8 mouse cellular contexts compared by ENCODE assay signal in the genomic region with DNA sequence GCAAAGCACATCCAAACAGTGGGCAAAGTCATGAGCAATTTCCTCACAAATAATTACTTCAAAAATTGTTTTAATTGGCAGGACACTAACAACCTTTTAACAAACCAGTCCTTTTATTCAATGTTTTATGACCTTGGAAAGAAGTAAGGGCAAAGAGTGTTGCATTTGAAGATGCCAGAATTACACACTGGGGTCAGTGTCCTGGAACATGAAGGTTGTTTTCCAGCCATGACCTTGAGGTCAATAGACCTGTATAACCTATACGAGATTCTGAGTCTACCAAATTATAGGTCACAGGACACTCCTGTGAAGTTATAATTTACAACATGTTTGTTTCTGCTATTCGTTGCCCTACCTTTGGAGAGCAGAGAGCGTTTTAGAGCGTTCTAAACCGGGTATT. TPM values are rescaled to one million over a fixed set of nuclear protein-coding genes. Genes with fewer than 3 reads are reported as not detected.
DNase-seq lines count a peak whose midpoint lies in the region; ATAC-seq and TF ChIP-seq lines count a peak whose summit lies in the region.

No protein-coding gene starts in this region.

- no peak for DNase-seq in kidney, postnatal 0 days (ENCODE audit: low spot score)
- DNase-seq in kidney, postnatal 10 days, result no peak
- no peak for DNase-seq in forebrain, embryonic 10.5 days (ENCODE audit: extremely low spot score, low spot score)
- DNase-seq in midbrain, embryonic 14.5 days, result no peak
- DNase-seq in right cerebral cortex, postnatal 25 days, result no peak
- no peak for DNase-seq in spleen, postnatal 36 days (ENCODE audit: low spot score in 2 of 2)
- no peak for DNase-seq in urinary bladder, postnatal 4 days (ENCODE audit: low spot score in 2 of 2)

- H3K4me2 ChIP-seq in kidney, postnatal 0 days (ENCODE audit: low read length), result peak overlapping the region; percentile 97
- H3K4me2 ChIP-seq in intestine, embryonic 16.5 days (ENCODE audit: low read depth, low read length), result peak overlapping the region; percentile 77; the same call in 1 of the 2 replicates
- H3K4me2 ChIP-seq in midbrain, embryonic 14.5 days (ENCODE audit: low read length), result peak overlapping the region; percentile 81; the same call in 1 of the 2 replicates

- no peak for TF ChIP-seq CTCF in kidney, postnatal 0 days (IDR thresholded peaks at IDR 0.05; ENCODE audit: low read depth)

- no peak overlapping the region for H3K4me3 ChIP-seq in kidney, postnatal 0 days (replicated peaks; ENCODE audit: low read depth, low read length)
- peak overlapping the region; percentile 69 for H3K4me3 ChIP-seq in forebrain, embryonic 10.5 days
- H3K4me3 ChIP-seq in intestine, embryonic 16.5 days (ENCODE audit: low read length), result peak overlapping the region; percentile 8; the same call in 1 of the 2 replicates
- H3K4me3 ChIP-seq in midbrain, embryonic 14.5 days (replicated peaks; ENCODE audit: low read depth, low read length), result peak overlapping the region; percentile 89; the same call in 1 of the 2 replicates

- H3K9ac ChIP-seq in kidney, postnatal 0 days (ENCODE audit: low read depth, low read length), result no peak overlapping the region
- H3K9ac ChIP-seq in intestine, embryonic 16.5 days (ENCODE audit: low read depth, low read length), result no peak overlapping the region
- no peak overlapping the region for H3K9ac ChIP-seq in midbrain, embryonic 14.5 days (replicated peaks; ENCODE audit: low read length)

- H3K36me3 ChIP-seq in kidney, postnatal 0 days (ENCODE audit: insufficient read depth, low read length), result 0 out of 2 replicates have a peak, but pooled peaks cover 8% of the 10 kb centered on the region
- H3K36me3 ChIP-seq in forebrain, embryonic 10.5 days (replicated peaks), result peaks cover 25% of the 10 kb centered on the region
- H3K36me3 ChIP-seq in intestine, embryonic 16.5 days (ENCODE audit: control insufficient read depth, insufficient read depth, low read length), result no peaks in the 10 kb centered on the region
- H3K36me3 ChIP-seq in midbrain, embryonic 14.5 days (ENCODE audit: control insufficient read depth, insufficient read depth, low read length), result peaks cover 11% of the 10 kb centered on the region

- no peaks in the 10 kb centered on the region for H3K27me3 ChIP-seq in kidney, postnatal 0 days (ENCODE audit: insufficient read depth, low read length)
- no peaks in the 10 kb centered on the region for H3K27me3 ChIP-seq in forebrain, embryonic 10.5 days (ENCODE audit: poor library complexity, severe bottlenecking)
- no peaks in the 10 kb centered on the region for H3K27me3 ChIP-seq in intestine, embryonic 16.5 days (replicated peaks; ENCODE audit: control insufficient read depth, insufficient read depth, low read length)
- no peaks in the 10 kb centered on the region for H3K27me3 ChIP-seq in midbrain, embryonic 14.5 days (ENCODE audit: control insufficient read depth, insufficient read depth, low read length)

- H3K4me1 ChIP-seq in kidney, postnatal 0 days (replicated peaks; ENCODE audit: insufficient read depth, low read length), result peaks cover 12% of the 10 kb centered on the region; the same call in 1 of the 2 replicates
- H3K4me1 ChIP-seq in forebrain, embryonic 10.5 days, result peaks cover 41% of the 10 kb centered on the region
- H3K4me1 ChIP-seq in intestine, embryonic 16.5 days (ENCODE audit: control insufficient read depth, insufficient read depth, low read length), result peaks cover 16% of the 10 kb centered on the region
- H3K4me1 ChIP-seq in midbrain, embryonic 14.5 days (ENCODE audit: control insufficient read depth, insufficient read depth, low read length), result peaks cover 25% of the 10 kb centered on the region

- H3K27ac ChIP-seq in kidney, postnatal 0 days, result no peak overlapping the region
- 0 out of 2 replicates have a peak overlapping the region, but pooled peaks have one; percentile 96 for H3K27ac ChIP-seq in forebrain, embryonic 10.5 days
- no peak overlapping the region for H3K27ac ChIP-seq in intestine, embryonic 16.5 days (ENCODE audit: low read length)
- H3K27ac ChIP-seq in midbrain, embryonic 14.5 days (replicated peaks; ENCODE audit: low read depth, low read length), result no peak overlapping the region

- H3K9me3 ChIP-seq in kidney, postnatal 0 days (replicated peaks; ENCODE audit: low read length), result no peaks in the 10 kb centered on the region
- H3K9me3 ChIP-seq in forebrain, embryonic 10.5 days, result no peaks in the 10 kb centered on the region
- H3K9me3 ChIP-seq in intestine, embryonic 16.5 days (ENCODE audit: control insufficient read depth, low read length), result no peaks in the 10 kb centered on the region
- H3K9me3 ChIP-seq in midbrain, embryonic 14.5 days (ENCODE audit: control insufficient read depth, low read length), result no peaks in the 10 kb centered on the region

- no peak for ATAC-seq in kidney, postnatal 0 days (replicated peaks; ENCODE audit: low FRiP score, low read depth)
- no peak for ATAC-seq in intestine, embryonic 16.5 days
- ATAC-seq in midbrain, embryonic 14.5 days (ENCODE audit: low FRiP score, low TSS enrichment), result no peak

- WGBS in kidney, postnatal 0 days, result 24% methylated on average over 5 of the region's 5 CpGs
- 66% methylated on average over 5 of the region's 5 CpGs for WGBS in forebrain, embryonic 10.5 days
- 32% methylated on average over 5 of the region's 5 CpGs for WGBS in intestine, embryonic 16.5 days
- 76% methylated on average over 5 of the region's 5 CpGs for WGBS in midbrain, embryonic 14.5 days

RNA-seq across cellular contexts. Expression of gene Slc20a1, which starts 1.4 kb away (rescaled TPM):
- polyA plus RNA-seq in kidney, postnatal 0 days (2015; fragmentation: Nextera tagmentation; extraction: Ambion mirVana), result 12.4 and 15.2 TPM in 2 replicates
- polyA plus RNA-seq in forebrain, embryonic 10.5 days (2016; fragmentation: Nextera tagmentation; extraction: Ambion mirVana), result 57.2 and 57.9 TPM in 2 replicates
- 28.8 and 30.4 TPM in 2 replicates for polyA plus RNA-seq in intestine, embryonic 16.5 days (2015; fragmentation: Nextera tagmentation; extraction: Ambion mirVana)
- 42.0 and 59.0 TPM in 2 replicates for polyA plus RNA-seq in midbrain, embryonic 14.5 days (2014; fragmentation: Nextera tagmentation; extraction: Ambion mirVana)
